Mouse (Mus musculus) CH12.LX (cell line): ENCODE measurements at regions not wholly inside any gene's neighbourhood (a gene's known extent, or its start where the extent isn't known, plus 50 kb on each side); places are given as distances from the start of the nearest gene placed in this dataset.

ENCODE experiments used
- DNase-seq: peaks from one replicate; pipeline ENCODE4 v3.0.0-alpha.2; 2013; ENCODE audit errors: extremely low read depth
- H3K27ac ChIP-seq: 2 replicates; pipeline ENCODE4 v1.5.1; 2012; ENCODE audit warnings: low read depth, mild to moderate bottlenecking, control low read depth, moderate library complexity; ENCODE audit not compliant: insufficient read depth
- H3K27me3 ChIP-seq: replicated peaks from 2 replicates; pipeline ENCODE3; 2012; ENCODE audit warnings: inconsistent platforms
- H3K36me3 ChIP-seq, 2 experiments: replicated peaks in 1 of 2; 2 replicates each; pipeline versions ENCODE3 to v1.6.1; 2012; ENCODE audit warnings: inconsistent platforms in 1 of 2, low read length in 1 of 2, mild to moderate bottlenecking in 1 of 2, mixed read lengths in 1 of 2, moderate library complexity in 1 of 2; ENCODE audit not compliant: control insufficient read depth in 1 of 2, insufficient read depth in 1 of 2
- H3K4me1 ChIP-seq, 2 experiments: 2 replicates each; pipeline ENCODE4 v1.6.1; 2012; ENCODE audit warnings: inconsistent platforms in 1 of 2, moderate library complexity in 1 of 2; ENCODE audit not compliant: insufficient read depth in 2 of 2, control insufficient read depth in 1 of 2
- H3K4me2 ChIP-seq: 2 replicates; pipeline ENCODE4 v1.6.1; 2012; ENCODE audit warnings: low read depth, mild to moderate bottlenecking, control low read depth; ENCODE audit not compliant: poor library complexity, insufficient read depth, severe bottlenecking
- H3K4me3 ChIP-seq, 3 experiments: fragments of 150-350 bp in 1 of 3; sonication (generic) in 1 of 3; replicated peaks in 1 of 3; 2 replicates each; pipeline versions ENCODE3 to v1.5.1; 2011 to 2012; ENCODE audit warnings: low read depth in 2 of 3, low read length in 2 of 3, mild to moderate bottlenecking in 2 of 3, moderate library complexity in 2 of 3, control low read depth in 1 of 3, improper control_type of control experiment in 1 of 3, inconsistent platforms in 1 of 3, mixed read lengths in 1 of 3; ENCODE audit not compliant: poor library complexity in 1 of 3
- H3K79me2 ChIP-seq: replicated peaks from 2 replicates; pipeline ENCODE4 v1.6.1; 2012; ENCODE audit warnings: mild to moderate bottlenecking, moderate library complexity; ENCODE audit not compliant: control insufficient read depth, poor library complexity, insufficient read depth, severe bottlenecking; ENCODE audit errors: extremely low read depth
- H3K9ac ChIP-seq: 2 replicates; pipeline ENCODE4 v1.6.1; 2012; ENCODE audit warnings: low read depth, mild to moderate bottlenecking, control low read depth, moderate library complexity; ENCODE audit not compliant: insufficient read depth
- H3K9me3 ChIP-seq: replicated peaks from 2 replicates; pipeline ENCODE3; 2012; ENCODE audit warnings: low read length, inconsistent platforms, mixed read lengths
- BHLHE40 ChIP-seq: IDR thresholded peaks from 2 replicates; pipeline ENCODE4 v1.6.1; 2011; ENCODE audit warnings: mild to moderate bottlenecking, low read depth, low read length, improper control_type of control experiment
- CHD1 ChIP-seq: IDR thresholded peaks from 2 replicates; pipeline ENCODE4 v1.6.1; 2012; ENCODE audit warnings: low read depth, low read length, improper control_type of control experiment, inconsistent platforms
- CHD2 ChIP-seq: IDR thresholded peaks from 2 replicates; pipeline ENCODE4 v1.6.1; 2011; ENCODE audit warnings: low read length, improper control_type of control experiment
- CTCF ChIP-seq, 2 experiments: IDR thresholded peaks in 1 of 2; conservative IDR thresholded peaks in 1 of 2; 2 replicates each; pipeline ENCODE4 v1.5.1; 2011 to 2012; ENCODE audit warnings: low read depth in 2 of 2, low read length in 2 of 2, improper control_type of control experiment in 1 of 2, inconsistent platforms in 1 of 2, mild to moderate bottlenecking in 1 of 2, moderate library complexity in 1 of 2
- ELF1 ChIP-seq: IDR thresholded peaks from 2 replicates; pipeline ENCODE4 v1.6.1; 2014; ENCODE audit warnings: low read depth, mild to moderate bottlenecking, inconsistent platforms, low read length, improper control_type of control experiment
- EP300 ChIP-seq: IDR thresholded peaks from 2 replicates; pipeline ENCODE4 v1.6.1; 2011; ENCODE audit warnings: low read length, improper control_type of control experiment
- ETS1 ChIP-seq: conservative IDR thresholded peaks from 2 replicates; pipeline ENCODE4 v1.6.1; 2012; ENCODE audit warnings: low read depth, mild to moderate bottlenecking, inconsistent platforms, low read length, improper control_type of control experiment, moderate library complexity
- GABPA ChIP-seq: IDR thresholded peaks from 2 replicates; pipeline ENCODE4 v1.6.1; 2012; ENCODE audit warnings: low read depth, low read length, improper control_type of control experiment, inconsistent platforms; ENCODE audit not compliant: insufficient replicate concordance
- IRF4 ChIP-seq: IDR thresholded peaks from 2 replicates; pipeline ENCODE4 v1.6.1; 2014; ENCODE audit warnings: low read depth, mild to moderate bottlenecking, inconsistent platforms, low read length, improper control_type of control experiment
- JUND ChIP-seq: conservative IDR thresholded peaks from 2 replicates; pipeline ENCODE4 v1.6.1; 2011; ENCODE audit warnings: low read depth, low read length, improper control_type of control experiment
- KAT2A ChIP-seq: IDR thresholded peaks from 2 replicates; pipeline ENCODE4 v1.6.1; 2012; ENCODE audit warnings: low read length, improper control_type of control experiment, inconsistent platforms; ENCODE audit not compliant: insufficient replicate concordance
- MAFK ChIP-seq: IDR thresholded peaks from 2 replicates; pipeline ENCODE4 v1.6.1; 2011; ENCODE audit warnings: low read length, improper control_type of control experiment; ENCODE audit not compliant: insufficient replicate concordance
- MAX ChIP-seq: IDR thresholded peaks from 2 replicates; pipeline ENCODE4 v1.6.1; 2011; ENCODE audit warnings: low read length, improper control_type of control experiment
- MEF2A ChIP-seq: IDR thresholded peaks from 2 replicates; pipeline ENCODE4 v1.6.1; 2014; ENCODE audit warnings: low read depth, mild to moderate bottlenecking, inconsistent platforms, low read length, improper control_type of control experiment, borderline replicate concordance
- MYC ChIP-seq: IDR thresholded peaks from 2 replicates; pipeline ENCODE4 v1.6.1; 2011; ENCODE audit warnings: low read depth, mild to moderate bottlenecking, improper control_type of control experiment, low read length
- NRF1 ChIP-seq: IDR thresholded peaks from 2 replicates; pipeline ENCODE4 v1.6.1; 2014; ENCODE audit warnings: low read depth, mild to moderate bottlenecking, inconsistent platforms, low read length, improper control_type of control experiment, moderate library complexity
- POLR2AphosphoS2 ChIP-seq: IDR thresholded peaks from 2 replicates; pipeline ENCODE4 v1.6.1; 2011; ENCODE audit warnings: low read depth, low read length, improper control_type of control experiment
- SIN3A ChIP-seq: IDR thresholded peaks from 2 replicates; pipeline ENCODE4 v1.6.1; 2012; ENCODE audit warnings: low read length, improper control_type of control experiment, inconsistent platforms
- SMC3 ChIP-seq: IDR thresholded peaks from 2 replicates; pipeline ENCODE4 v1.6.1; 2011; ENCODE audit warnings: low read depth, low read length, improper control_type of control experiment
- TBP ChIP-seq: conservative IDR thresholded peaks from 2 replicates; pipeline ENCODE4 v1.6.1; 2011; ENCODE audit warnings: low read depth, low read length, improper control_type of control experiment
- UBTF ChIP-seq: IDR thresholded peaks from 2 replicates; pipeline ENCODE4 v1.6.1; 2012; ENCODE audit warnings: low read depth, mild to moderate bottlenecking, inconsistent platforms, low read length, improper control_type of control experiment, moderate library complexity
- ZMIZ1 ChIP-seq: IDR thresholded peaks from 2 replicates; pipeline ENCODE4 v1.6.1; 2012; ENCODE audit warnings: low read depth, mild to moderate bottlenecking, inconsistent platforms, low read length, improper control_type of control experiment
- dilution Hi-C: fragments of 300-500 bp; cut with MboI; formaldehyde crosslinking; loops from 2 replicates; pipeline ENCODE4 v1.14.3; 2020; ENCODE audit warnings: low sequenced_read_pairs; ENCODE audit not compliant: extremely low pct_unique_long_range_greater_than_20kb, extremely low pct_ligation_motif_present
- in situ Hi-C: fragments of 300-500 bp; cut with MboI; formaldehyde crosslinking; loops from 3 replicates; pipeline ENCODE4 v1.14.3; 2019; ENCODE audit warnings: low sequenced_read_pairs, low pct_ligation_motif_present, low pct_unique_long_range_greater_than_20kb, mixed read lengths

DNA sequence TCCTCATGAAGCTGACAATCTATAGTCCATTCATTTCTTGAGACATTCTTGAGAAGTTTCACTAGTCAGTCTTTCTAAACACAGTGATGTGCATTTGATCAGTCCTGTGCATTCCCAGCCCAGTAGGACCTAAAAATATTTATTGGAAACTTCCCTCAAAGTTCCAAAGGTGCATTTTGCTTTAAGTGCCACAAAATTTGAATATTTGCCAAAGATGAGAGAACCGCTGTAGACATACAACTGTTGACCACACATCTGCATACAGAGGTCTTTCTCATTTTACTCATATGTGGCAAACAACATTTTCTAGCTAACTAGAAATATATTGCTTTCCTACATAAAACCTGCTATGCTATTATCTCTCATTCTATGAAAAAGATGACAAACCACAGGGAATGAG, 293.8 kb upstream of the Chrm2 start:
- peak; percentile 48 for DNase-seq
- in situ Hi-C loops (no loop called here), dilution Hi-C loops (no loop called here)
- H3K79me2 ChIP-seq, result no peaks in the 10 kb centered on the region
- H3K27me3 ChIP-seq, result no peaks in the 10 kb centered on the region
- H3K4me2 ChIP-seq, result peak overlapping the region; percentile 89
- peaks cover 3 to 15% of the 10 kb centered on the region in 2 experiments; a peak in 3 of 4 replicates for H3K4me1 ChIP-seq
- H3K9ac ChIP-seq, result no peak overlapping the region
- no peaks in the 10 kb centered on the region for H3K36me3 ChIP-seq
- no peaks in the 10 kb centered on the region for H3K9me3 ChIP-seq
- TF ChIP-seq TBP (no peak), POLR2AphosphoS2 (no peak), IRF4 (peak; percentile 49; the same call in 1 of the 2 replicates), KAT2A (no peak), CTCF (conservative IDR thresholded peaks at IDR 0.05 in 1 of 2, IDR thresholded peaks at IDR 0.05 in 1 of 2; ENCODE audit: low read depth in 2 of 2, low read length in 2 of 2) (no peak), JUND (peak; percentile 29; the same call in 1 of the 2 replicates), MAFK (0 out of 2 replicates have a peak, but pooled peaks have one; percentile 48), SMC3 (no peak), ZMIZ1 (no peak), MEF2A (peak; percentile 63; the same call in 1 of the 2 replicates), BHLHE40 (peak; percentile 19; the same call in 1 of the 2 replicates), CHD2 (no peak), CHD1 (no peak), NRF1 (no peak), EP300 (peak; percentile 58; the same call in 1 of the 2 replicates), MYC (no peak), SIN3A (no peak), ETS1 (peak; percentile 44; the same call in 1 of the 2 replicates), MAX (no peak), GABPA (no peak)
- no peak overlapping the region for H3K27ac ChIP-seq
- H3K4me3 ChIP-seq, result no peak overlapping the region

DNA sequence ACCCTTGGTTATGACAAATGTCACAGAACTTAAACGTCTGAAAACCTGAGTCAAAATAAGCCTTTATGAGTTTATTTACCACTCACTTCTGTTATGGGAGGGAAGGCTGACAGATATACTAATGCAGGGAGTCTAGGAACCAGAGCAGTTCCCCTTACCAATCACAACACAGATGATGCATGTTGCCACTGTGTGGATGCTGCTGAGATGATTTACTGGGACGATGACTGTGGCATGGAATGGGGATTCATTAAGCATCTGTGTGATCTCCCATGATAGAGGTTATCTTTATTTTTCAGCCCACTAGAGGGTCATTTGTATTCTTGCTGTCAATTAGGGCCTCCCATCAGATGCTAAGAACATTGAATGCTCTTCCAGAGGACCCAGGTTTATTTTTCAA, 290.5 kb upstream of the Chrm2 start:
- in situ Hi-C loops, result no loop called here
- H3K27me3 ChIP-seq, result no peaks in the 10 kb centered on the region
- TF ChIP-seq UBTF (no peak), ELF1 (no peak), IRF4 (no peak), ETS1 (no peak)
- no peaks in the 10 kb centered on the region for H3K9me3 ChIP-seq
- no peak overlapping the region for H3K9ac ChIP-seq
- H3K4me3 ChIP-seq, result no peak overlapping the region
- no peak for DNase-seq
- dilution Hi-C loops, result no loop called here
- H3K79me2 ChIP-seq, result no peaks in the 10 kb centered on the region
- H3K4me2 ChIP-seq, result no peak overlapping the region
- H3K27ac ChIP-seq, result no peak overlapping the region
- no peaks in the 10 kb centered on the region for H3K36me3 ChIP-seq
- H3K4me1 ChIP-seq, result peaks cover 3 to 18% of the 10 kb centered on the region in 2 experiments; a peak in 3 of 4 replicates
